Comparison of ENCODE assay signal across 32 mouse cellular contexts in the genomic region with DNA sequence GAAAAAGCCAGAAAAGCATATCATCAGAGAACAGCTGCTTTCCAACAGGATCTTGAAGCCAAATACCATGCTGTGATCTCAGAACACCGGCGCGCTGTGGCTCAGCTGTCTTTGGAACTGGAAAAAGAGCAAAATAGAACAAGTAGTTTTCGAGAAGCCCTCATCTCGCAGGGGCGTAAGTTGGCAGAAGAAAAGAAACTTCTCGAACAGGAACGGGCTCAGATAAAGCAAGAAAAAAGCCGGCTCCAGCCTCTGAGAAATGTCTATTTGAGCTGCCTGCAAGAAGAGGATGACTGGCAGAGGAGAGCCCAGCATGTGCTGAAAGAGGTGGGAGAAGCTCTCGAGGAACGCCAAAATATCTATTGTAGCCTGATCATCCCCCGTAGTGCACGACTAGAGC. TPM values are rescaled to one million over a fixed set of nuclear protein-coding genes. Genes with fewer than 3 reads are reported as not detected.
"Had no signal": no experiment of that assay in that cellular context is flagged by ENCODE, and none has a peak within 500 bp of the region (broad histone marks: within the 10 kb centered on the region; RNA-seq: fewer than 3 reads in every experiment).

No protein-coding gene starts in this region.

- H3K27me3 ChIP-seq: heart, embryonic 13.5 days; heart, embryonic 15.5 days; hindbrain, embryonic 12.5 days; intestine, embryonic 15.5 days; limb, embryonic 12.5 days; liver, embryonic 13.5 days; liver, embryonic 15.5 days had no signal

- DNase-seq: gastrocnemius, adult 2 months; gastrocnemius, postnatal 10 days; gastrocnemius, postnatal 25 days; heart, adult 2 months; heart, postnatal 4 days; kidney, adult 18-20 months; kidney, postnatal 10 days; kidney, postnatal 25 days; kidney, postnatal 4 days; liver; liver, embryonic 13.5 days had no signal

- ATAC-seq: hindbrain, embryonic 16.5 days; inflammation-experienced regulatory T-cells, adult 6 months; intestine, embryonic 15.5 days; intestine, postnatal 0 days had no signal

- H3K4me1 ChIP-seq: heart, embryonic 13.5 days; heart, embryonic 15.5 days; hindbrain, embryonic 10.5 days; hindbrain, embryonic 12.5 days; intestine, embryonic 15.5 days; limb, embryonic 10.5 days; limb, embryonic 12.5 days; liver, embryonic 13.5 days; liver, embryonic 15.5 days had no signal

- H3K27ac ChIP-seq: gastrocnemius, adult 2 months; heart, adult 2 months; heart, embryonic 13.5 days; heart, embryonic 15.5 days; hindbrain, embryonic 10.5 days; hindbrain, embryonic 12.5 days; hindbrain, embryonic 14.5 days; intestine, embryonic 15.5 days; layer of hippocampus, adult 2 months; limb, embryonic 10.5 days; limb, embryonic 12.5 days; liver, embryonic 13.5 days; liver, embryonic 15.5 days had no signal

- H3K4me3 ChIP-seq: gastrocnemius, adult 2 months; heart, adult 2 months; heart, embryonic 13.5 days; heart, embryonic 15.5 days; hindbrain, embryonic 10.5 days; hindbrain, embryonic 12.5 days; intestine, embryonic 15.5 days; layer of hippocampus, adult 2 months; limb, embryonic 10.5 days; limb, embryonic 12.5 days; liver, embryonic 13.5 days; liver, embryonic 15.5 days had no signal

RNA-seq across cellular contexts. Expression of a gene that starts 7.3 kb away (rescaled TPM):
- total RNA-seq: granulocyte monocyte progenitor cell, adult 5-6 weeks; layer of hippocampus, adult 2 months; layer of hippocampus, postnatal 10 days; layer of hippocampus, postnatal 25 days; left cerebral cortex, postnatal 14 days; left cerebral cortex, postnatal 36 days had no signal
- polyA plus RNA-seq: hindbrain, embryonic 10.5 days; hindbrain, embryonic 12.5 days; hindbrain, embryonic 14.5 days; hindbrain, embryonic 16.5 days; inflammation-experienced regulatory T-cells, adult 6 months; intestine, embryonic 15.5 days; intestine, postnatal 0 days; kidney, embryonic 14.5 days; kidney, embryonic 16.5 days; limb, embryonic 10.5 days; limb, embryonic 12.5 days; liver, embryonic 11.5 days; liver, embryonic 13.5 days; liver, embryonic 15.5 days had no signal
